Mouse (Mus musculus) C2C12 (cell line): Measurements from ENCODE around the gene 4933428G20Rik. TPM values are rescaled to one million over a fixed set of nuclear protein-coding genes. Genes with fewer than 3 reads are reported as not detected.

ENCODE experiments used
- H3K27me3 ChIP-seq: one replicate; pipeline ENCODE4 v1.6.1; 2011; ENCODE audit not compliant: control insufficient read depth, insufficient read depth, insufficient read length
- H3K36me3 ChIP-seq: one replicate; pipeline ENCODE4 v1.6.1; 2011; ENCODE audit not compliant: control insufficient read depth, insufficient read depth
- H3K4me3 ChIP-seq: one replicate; pipeline ENCODE4 v1.5.1; 2011; ENCODE audit warnings: mild to moderate bottlenecking, control low read depth; ENCODE audit not compliant: poor library complexity, insufficient read depth, severe bottlenecking
- H3K79me2 ChIP-seq: one replicate; pipeline ENCODE4 v1.6.1; 2011; ENCODE audit not compliant: control insufficient read depth, insufficient read depth
- H3K79me3 ChIP-seq: one replicate; pipeline ENCODE4 v1.6.1; 2011; ENCODE audit warnings: low read depth, control low read depth
- H3ac ChIP-seq: one replicate; pipeline ENCODE3; 2011; ENCODE audit warnings: low read depth; ENCODE audit not compliant: control insufficient read depth, insufficient read length
- CEBPB ChIP-seq: IDR thresholded peaks from one replicate; pipeline ENCODE4 v1.6.1; 2011; ENCODE audit warnings: low read depth, mild to moderate bottlenecking, control low read depth, moderate library complexity
- CTCF ChIP-seq: IDR thresholded peaks from one replicate; pipeline ENCODE4 v1.5.1; 2011; ENCODE audit not compliant: control insufficient read depth, insufficient read depth, insufficient read length
- FOSL1 ChIP-seq: IDR thresholded peaks from one replicate; pipeline ENCODE4 v1.8.0; 2011; ENCODE audit warnings: mild to moderate bottlenecking, low read length; ENCODE audit not compliant: poor library complexity, insufficient read depth, severe bottlenecking
- MAX ChIP-seq: IDR thresholded peaks from one replicate; pipeline ENCODE4 v1.6.1; 2011; ENCODE audit warnings: mild to moderate bottlenecking, control low read depth
- MYOD1 ChIP-seq: IDR thresholded peaks from one replicate; pipeline ENCODE4 v1.6.1; 2011; ENCODE audit warnings: low read depth; ENCODE audit not compliant: control insufficient read depth, insufficient read length
- MYOG ChIP-seq: IDR thresholded peaks from one replicate; pipeline ENCODE4 v1.6.1; 2011; ENCODE audit not compliant: control insufficient read depth, insufficient read length; ENCODE audit errors: extremely low read depth
- USF1 ChIP-seq: IDR thresholded peaks from one replicate; pipeline ENCODE4 v1.6.1; 2011; ENCODE audit warnings: low read depth, mild to moderate bottlenecking, control low read depth, moderate library complexity
- polyA plus RNA-seq: library from polyadenylated mRNA; unstranded; fragments of >200 nt; fragmentation: generic; extraction: Trizol; gene quantifications from one replicate; pipeline ENCODE4 v1.2.1, GENCODE M21; 2012; ENCODE audit warnings: missing spikeins

Gene 4933428G20Rik
- polyA plus RNA-seq, 1 experiment = 0.34 TPM

- Histone ChIP-seq H3K79me3 (no peaks in the 10 kb centered on the region), H3ac (no peak overlapping the region), H3K27me3 (no peaks in the 10 kb centered on the region), H3K79me2 (no peaks in the 10 kb centered on the region), H3K36me3 (peaks cover 4% of the 10 kb centered on the region), H3K4me3 (no peak overlapping the region)
- no peak for TF ChIP-seq USF1
- no peak for TF ChIP-seq MYOG
- no peak for TF ChIP-seq MAX
- no peak for TF ChIP-seq CEBPB
- no peak for TF ChIP-seq MYOD1
- no peak for TF ChIP-seq FOSL1
- no peak for TF ChIP-seq CTCF
Measured at GRCm38 (mm10) chr11:97505784-97506183, 5.6 kb upstream of the 4933428G20Rik start.

- Histone ChIP-seq H3K79me3 (no peaks in the 10 kb centered on the region), H3K79me2 (no peaks in the 10 kb centered on the region), H3K36me3 (peaks cover 9% of the 10 kb centered on the region), H3K4me3 (no peak overlapping the region), H3ac (no peak overlapping the region), H3K27me3 (no peaks in the 10 kb centered on the region)
- no peak for TF ChIP-seq FOSL1
- no peak for TF ChIP-seq MAX
- no peak for TF ChIP-seq MYOD1
- no peak for TF ChIP-seq USF1
- no peak for TF ChIP-seq MYOG
- no peak for TF ChIP-seq CEBPB
- no peak for TF ChIP-seq CTCF
Measured at GRCm38 (mm10) chr11:97502846-97503245, 2.7 kb upstream of the 4933428G20Rik start.

GRCm38 (mm10) chr11:97502383-97502782, 2.2 kb upstream of the 4933428G20Rik start:
- no peaks in the 10 kb centered on the region for H3K79me2 ChIP-seq
- no peaks in the 10 kb centered on the region for H3K27me3 ChIP-seq
- H3K79me3 ChIP-seq = no peaks in the 10 kb centered on the region

GRCm38 (mm10) chr11:97500720-97501448, 744 bp upstream of the 4933428G20Rik start:
- TF ChIP-seq CEBPB (no peak), CTCF (no peak), MAX (no peak), USF1 (no peak), MYOD1 (no peak), FOSL1 (no peak), MYOG (no peak)
- H3K4me3 ChIP-seq = no peak overlapping the region
- H3K27me3 ChIP-seq = no peaks in the 10 kb centered on the region
- H3K36me3 ChIP-seq = peaks cover 12% of the 10 kb centered on the region
- no peak overlapping the region for H3ac ChIP-seq
- no peaks in the 10 kb centered on the region for H3K79me3 ChIP-seq
- no peaks in the 10 kb centered on the region for H3K79me2 ChIP-seq

More at GRCm38 (mm10) chr11:97502383-97502782, 2.2 kb upstream of the 4933428G20Rik start:
- H3K4me3 ChIP-seq = no peak overlapping the region
- no peak for TF ChIP-seq MYOG
- no peak for TF ChIP-seq FOSL1
- no peak for TF ChIP-seq CEBPB
- no peak for TF ChIP-seq CTCF
- TF ChIP-seq MAX = no peak
- TF ChIP-seq USF1 = no peak
- no peak for TF ChIP-seq MYOD1
- no peak overlapping the region for H3ac ChIP-seq
- peaks cover 9% of the 10 kb centered on the region for H3K36me3 ChIP-seq

- H3K36me3 ChIP-seq = peaks cover 39% of the 10 kb centered on the region
- no peak overlapping the region for H3K4me3 ChIP-seq
- no peaks in the 10 kb centered on the region for H3K79me3 ChIP-seq
- no peak overlapping the region for H3ac ChIP-seq
- no peaks in the 10 kb centered on the region for H3K27me3 ChIP-seq
- TF ChIP-seq CEBPB (no peak), MAX (no peak), FOSL1 (no peak)
- no peaks in the 10 kb centered on the region for H3K79me2 ChIP-seq
Measured at GRCm38 (mm10) chr11:97497543-97497942, 2.6 kb downstream of the 4933428G20Rik start.

GRCm38 (mm10) chr11:97492836-97493235, 7.3 kb downstream of the 4933428G20Rik start:
- no peaks in the 10 kb centered on the region for H3K27me3 ChIP-seq
- no peaks in the 10 kb centered on the region for H3K79me3 ChIP-seq
- H3K36me3 ChIP-seq = peaks cover 67% of the 10 kb centered on the region
- TF ChIP-seq CEBPB (no peak), MAX (no peak), CTCF (no peak), MYOG (no peak), FOSL1 (no peak), USF1 (no peak), MYOD1 (no peak)
- no peak overlapping the region for H3ac ChIP-seq
- H3K4me3 ChIP-seq = no peak overlapping the region
- no peaks in the 10 kb centered on the region for H3K79me2 ChIP-seq
